Mouse (Mus musculus): ENCODE results near the gene Zc3h10. TPM values are rescaled to one million over a fixed set of nuclear protein-coding genes. Genes with fewer than 3 reads are reported as not detected.
A peak's percentile ranks its signal among the peaks of the same experiment; 100 is the strongest.
"Not testable (repeated sequence)": the region's sequence is repeated elsewhere in the genome, so short reads cannot be mapped to it uniquely, and the experiment has no call there.

The Zc3h10 gene
- total RNA-seq, 2 experiments from 2014 or later = 14.0 to 15.2 TPM

- intact Hi-C loops (cut with DNase I) = no loop called here
- peak; percentile 93 for DNase-seq
These were observed 21.8 kb downstream of the Zc3h10 start, which contains the start of gene Esyt1 for GRCm38 (mm10) chr10:128525671-128526308. Esyt1 (minus strand) TSS chr10:128525871.

- intact Hi-C loops (cut with DNase I) = no loop called here
- DNase-seq = peak; percentile 61
These were observed 22.6 kb downstream of the Zc3h10 start for GRCm38 (mm10) chr10:128524732-128525662.

- intact Hi-C loops (cut with DNase I) = no loop called here
- DNase-seq = no peak
These were observed 23.4 kb downstream of the Zc3h10 start for GRCm38 (mm10) chr10:128524111-128524731.

- DNase-seq = no peak
- intact Hi-C loops (cut with DNase I) = no loop called here
These were observed 25.2 kb downstream of the Zc3h10 start for GRCm38 (mm10) chr10:128522351-128522750.

DNA sequence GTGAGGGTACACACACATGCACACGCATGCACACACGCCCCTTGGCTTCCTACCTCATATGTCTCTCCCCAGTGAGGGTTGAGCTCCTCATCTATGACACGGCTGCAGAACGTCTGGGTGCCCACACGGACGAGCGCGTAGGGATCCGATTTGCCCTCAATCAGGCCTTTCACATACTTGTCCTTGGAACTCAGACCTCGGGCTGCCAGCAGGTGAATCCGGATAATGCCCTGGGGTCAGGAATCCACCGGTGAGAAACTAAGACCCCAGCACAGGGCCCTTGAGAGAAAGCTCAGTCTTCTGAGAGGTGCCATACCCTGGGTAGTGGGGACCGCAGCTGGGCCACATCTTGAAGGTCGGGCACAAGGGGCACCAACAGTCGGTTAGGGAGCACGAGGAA lies 27.0 kb downstream of the Zc3h10 start:
- no peak for DNase-seq
- intact Hi-C loops (cut with DNase I) = no loop called here

DNA sequence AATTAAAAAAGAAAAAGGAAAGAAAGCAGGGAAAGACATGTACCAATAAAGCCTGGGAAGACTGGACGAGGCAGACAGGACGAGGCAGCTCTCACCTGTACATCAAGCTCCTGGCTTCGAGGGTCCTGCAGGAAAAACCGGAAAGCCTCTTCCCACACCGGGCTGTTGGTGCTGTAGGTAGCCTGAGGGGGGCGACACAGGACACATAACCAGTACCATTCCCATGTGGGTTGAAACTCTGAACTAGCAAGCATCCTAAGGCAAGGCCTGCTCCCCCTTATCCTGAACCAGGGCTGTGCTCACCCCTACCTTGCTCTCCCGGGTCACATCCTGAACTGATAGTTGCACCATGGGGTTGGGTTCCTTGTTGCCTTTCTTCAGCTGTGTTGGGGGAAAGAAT lies 28.7 kb downstream of the Zc3h10 start:
- peak; percentile 59 for DNase-seq
- intact Hi-C loops (cut with DNase I) = no loop called here

DNA sequence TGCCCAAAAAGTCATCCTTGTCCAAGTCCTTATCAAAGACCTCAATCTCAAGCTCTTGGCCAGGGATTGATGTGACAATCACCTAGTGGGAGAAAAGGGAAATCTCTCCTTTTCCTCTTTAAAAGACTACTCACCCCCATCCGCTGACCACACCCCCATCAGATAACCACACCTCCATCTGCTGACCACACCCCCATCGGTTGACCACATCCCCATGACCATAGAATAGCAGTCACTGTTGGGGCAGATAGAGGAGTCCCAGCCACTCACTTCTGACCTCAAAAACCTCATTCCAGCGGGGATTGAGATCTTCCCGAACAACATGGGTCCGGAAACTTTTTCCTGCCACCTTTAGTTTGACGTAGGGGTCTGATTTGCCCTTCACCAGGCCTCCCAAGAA lies 30.9 kb downstream of the Zc3h10 start:
- no peak for DNase-seq
- intact Hi-C loops (cut with DNase I) = no loop called here

DNA sequence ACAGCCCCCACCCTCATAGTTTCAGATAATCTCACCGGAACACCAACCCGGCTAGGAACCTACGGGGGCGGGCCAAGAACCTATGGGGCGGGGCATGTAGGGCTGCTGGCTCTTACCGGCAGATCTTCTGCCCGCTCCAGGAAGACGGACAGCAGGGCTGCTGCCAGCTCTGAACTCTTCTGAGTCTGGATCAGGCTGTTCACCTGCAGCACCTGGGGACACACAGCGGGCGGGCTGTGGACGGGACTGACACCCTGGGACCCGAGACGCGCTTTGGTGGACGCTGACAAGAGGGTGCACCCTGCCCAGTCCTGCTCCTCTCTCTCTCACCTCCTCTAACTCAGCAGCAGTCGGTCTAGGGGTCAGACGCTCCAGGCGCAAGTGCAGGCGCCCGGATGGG lies 31.5 kb downstream of the Zc3h10 start:
- DNase-seq = no peak
- intact Hi-C loops (cut with DNase I) = no loop called here

- intact Hi-C loops (cut with DNase I) = no loop called here
- DNase-seq = no peak
These were observed 32.5 kb downstream of the Zc3h10 start for GRCm38 (mm10) chr10:128515044-128515443.

DNA sequence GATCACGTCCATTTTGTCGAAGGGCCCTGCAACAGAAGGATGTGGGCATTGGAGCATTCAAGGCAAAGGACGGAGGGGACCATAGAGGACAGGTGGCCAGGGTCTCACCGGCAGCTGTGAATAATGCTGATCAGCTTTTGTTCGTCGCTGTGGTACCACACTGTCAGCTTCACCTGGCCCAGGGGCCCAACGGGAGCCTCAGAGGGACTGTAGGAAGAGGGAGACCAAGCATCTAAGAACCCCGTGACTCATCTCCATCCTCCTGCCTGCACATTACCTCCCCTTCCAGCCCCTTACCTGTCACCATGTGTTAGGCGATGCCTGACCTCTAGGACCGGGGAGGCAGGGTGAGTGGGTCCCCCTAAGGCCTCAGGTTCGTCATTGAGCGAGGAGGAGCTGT lies 35.8 kb downstream of the Zc3h10 start:
- intact Hi-C loops (cut with DNase I) = no loop called here
- no peak for DNase-seq

DNA sequence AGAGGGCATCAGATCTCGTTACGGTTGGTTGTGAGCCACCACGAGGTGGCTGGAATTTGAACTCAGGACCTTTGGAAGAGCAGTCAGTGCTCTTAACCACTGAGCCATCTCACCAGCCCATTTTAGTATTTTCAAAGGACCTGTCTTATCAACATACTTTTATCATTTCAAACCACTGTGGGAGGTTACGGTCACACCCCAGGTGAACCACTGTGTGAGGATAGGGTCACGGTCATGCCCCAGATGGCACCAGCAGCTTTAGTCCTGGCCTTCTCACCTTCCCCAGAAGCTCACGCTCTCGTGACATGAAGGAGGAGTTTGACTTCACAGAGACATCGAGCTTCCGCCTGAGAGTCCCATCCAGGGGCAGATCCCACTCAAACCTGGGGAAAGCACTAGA lies 36.4 kb downstream of the Zc3h10 start:
- no peak for DNase-seq
- intact Hi-C loops (cut with DNase I) = no loop called here

DNA sequence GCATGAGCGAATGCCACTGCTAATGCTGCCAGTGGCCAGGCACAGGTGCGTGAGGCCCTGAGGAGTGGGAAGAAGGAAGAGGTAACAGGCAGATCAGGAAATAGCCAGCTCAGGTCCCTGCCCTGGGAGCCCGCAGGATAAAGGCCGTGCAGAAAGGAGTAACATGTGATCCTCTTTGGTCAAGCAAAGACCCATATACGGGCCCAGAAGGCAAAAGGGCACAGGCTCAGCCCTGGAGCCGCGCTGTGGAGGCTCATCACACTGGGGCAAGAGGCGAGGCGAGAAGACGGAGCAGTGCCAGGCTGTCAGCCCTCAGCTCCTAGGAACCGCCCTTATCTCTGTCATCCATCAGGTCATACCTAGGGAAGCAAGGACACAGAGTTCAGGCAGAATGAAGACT lies 37.3 kb downstream of the Zc3h10 start:
- no peak for DNase-seq
- intact Hi-C loops (cut with DNase I) = no loop called here

GRCm38 (mm10) chr10:128509831-128510230 lies 37.7 kb downstream of the Zc3h10 start:
- intact Hi-C loops (cut with DNase I) = no loop called here

DNA sequence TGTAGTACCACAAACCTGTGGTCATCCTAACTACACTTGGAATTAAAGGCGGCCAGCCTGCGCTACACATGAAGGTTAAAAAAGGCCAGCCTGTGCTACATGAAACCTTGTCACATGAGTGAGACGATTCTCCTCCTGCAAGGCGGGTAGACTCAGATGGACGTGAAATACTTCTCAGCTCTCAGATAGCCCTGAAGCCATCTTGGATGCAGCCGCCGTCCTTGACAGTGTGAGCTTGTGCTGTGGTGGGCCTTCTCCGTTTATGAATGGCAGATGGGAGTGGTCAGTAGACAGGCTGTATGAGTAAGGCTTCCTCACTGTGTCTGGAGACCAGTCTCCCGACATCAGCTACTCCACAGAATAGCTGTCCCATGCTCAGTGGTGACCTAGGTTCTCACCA lies 38.4 kb downstream of the Zc3h10 start:
- intact Hi-C loops (cut with DNase I) = no loop called here
- DNase-seq = no peak

More at GRCm38 (mm10) chr10:128509831-128510230, 37.7 kb downstream of the Zc3h10 start:
- no peak for DNase-seq

GRCm38 (mm10) chr10:128508260-128508659 lies 39.3 kb downstream of the Zc3h10 start:
- intact Hi-C loops (cut with DNase I) = no loop called here
- DNase-seq = no peak

- DNase-seq = no peak
- intact Hi-C loops (cut with DNase I) = no loop called here
These were observed 41.6 kb downstream of the Zc3h10 start for GRCm38 (mm10) chr10:128505974-128506373.

- intact Hi-C loops (cut with DNase I); DNase-seq: not testable (repeated sequence)
These were observed 42.3 kb downstream of the Zc3h10 start for GRCm38 (mm10) chr10:128505371-128505667.

- no peak for DNase-seq
- intact Hi-C loops (cut with DNase I) = no loop called here
These were observed 42.8 kb downstream of the Zc3h10 start for GRCm38 (mm10) chr10:128504641-128505370.

DNA sequence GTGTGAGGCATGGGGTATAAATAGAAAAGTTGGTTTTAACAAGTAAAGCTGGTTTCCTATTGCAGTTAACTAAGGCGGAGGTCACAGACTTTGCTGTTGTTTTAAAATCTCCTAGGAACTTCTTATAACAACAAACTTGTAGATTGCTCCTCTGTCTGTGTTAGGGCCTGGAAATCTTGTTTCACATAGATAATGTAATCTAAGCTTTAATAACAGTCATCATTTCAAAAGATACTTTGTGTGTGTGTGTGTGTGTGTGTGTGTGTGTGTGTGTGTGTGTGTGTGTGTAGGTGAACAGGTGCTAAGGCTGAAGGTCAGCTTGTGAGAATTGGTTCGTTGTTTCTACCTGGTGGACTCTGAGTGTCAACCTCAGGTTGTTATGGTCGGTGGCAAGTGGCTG lies 43.6 kb downstream of the Zc3h10 start:
- intact Hi-C loops (cut with DNase I) = no loop called here

DNA sequence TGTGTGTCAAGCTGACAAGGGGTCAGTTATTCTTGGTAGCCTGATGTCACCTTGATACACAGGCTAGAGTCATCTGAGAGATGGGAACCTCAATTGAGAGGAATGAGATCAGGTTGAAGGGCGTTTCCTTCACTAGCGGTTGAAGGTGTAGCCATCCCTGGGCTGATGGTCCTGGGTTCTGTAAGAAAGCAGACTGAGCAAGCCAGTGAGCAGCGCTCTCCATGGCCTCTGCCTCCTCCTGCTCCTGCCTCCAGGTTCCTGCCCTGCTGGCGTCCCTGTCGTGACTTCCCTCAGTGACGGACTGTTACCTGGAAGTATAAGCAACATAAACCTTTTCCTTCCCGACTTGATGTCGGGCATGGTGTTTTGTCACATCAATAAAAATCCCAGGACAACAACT lies 44.0 kb downstream of the Zc3h10 start:
- intact Hi-C loops (cut with DNase I) = no loop called here
- DNase-seq = no peak

More for the DNA sequence above, 43.6 kb downstream of the Zc3h10 start:
- DNase-seq = no peak

GRCm38 (mm10) chr10:128502341-128502740 lies 45.2 kb downstream of the Zc3h10 start:
- intact Hi-C loops (cut with DNase I) = no loop called here
- no peak for DNase-seq
